Mouse (Mus musculus) cortical plate, adult 2 months (tissue): ENCODE measurements at regions not wholly inside any gene's neighbourhood (a gene's known extent, or its start where the extent isn't known, plus 50 kb on each side); places are given as distances from the start of the nearest gene placed in this dataset.

Experiments
- H3K27ac ChIP-seq: fragments of 200-500 bp; 2 replicates; pipeline ENCODE4 v1.5.1; 2012; ENCODE audit warnings: low read length, control low read depth, inconsistent platforms; ENCODE audit not compliant: insufficient read depth
- H3K4me1 ChIP-seq: fragments of 200-500 bp; 2 replicates; pipeline ENCODE4 v1.6.1; 2011; ENCODE audit warnings: low read length; ENCODE audit not compliant: control insufficient read depth, insufficient read depth
- H3K4me3 ChIP-seq: fragments of 200-500 bp; 2 replicates; pipeline ENCODE4 v1.5.1; 2011; ENCODE audit warnings: mild to moderate bottlenecking, low read length, control low read depth; ENCODE audit not compliant: insufficient read depth
- CTCF ChIP-seq: fragments of 200-500 bp; IDR thresholded peaks from 2 replicates; pipeline ENCODE4 v1.5.1; 2011; ENCODE audit warnings: mild to moderate bottlenecking, control low read depth, low read length; ENCODE audit not compliant: insufficient read depth; ENCODE audit errors: extremely low read depth
- POLR2A ChIP-seq: fragments of 200-500 bp; IDR thresholded peaks from 2 replicates; pipeline ENCODE4 v1.6.1; 2011; ENCODE audit warnings: mild to moderate bottlenecking, low read length, control low read depth; ENCODE audit not compliant: insufficient read depth; ENCODE audit errors: extremely low read depth

GRCm38 (mm10) chr13:63985590-63985989, 103.4 kb downstream of the Hsd17b3 start:
- H3K4me1 ChIP-seq: 0 out of 2 replicates have a peak, but pooled peaks cover 1% of the 10 kb centered on the region
- H3K27ac ChIP-seq: no peak overlapping the region
- TF ChIP-seq CTCF: no peak
- no peak for TF ChIP-seq POLR2A
- no peak overlapping the region for H3K4me3 ChIP-seq

GRCm38 (mm10) chr13:63985086-63985485, 103.9 kb downstream of the Hsd17b3 start:
- no peak for TF ChIP-seq POLR2A
- no peak for TF ChIP-seq CTCF
- Histone ChIP-seq H3K27ac (no peak overlapping the region), H3K4me3 (no peak overlapping the region), H3K4me1 (0 out of 2 replicates have a peak, but pooled peaks cover 1% of the 10 kb centered on the region)

GRCm38 (mm10) chr13:63980012-63980691, 108.9 kb downstream of the Hsd17b3 start:
- Histone ChIP-seq H3K4me1 (no peaks in the 10 kb centered on the region), H3K27ac (no peak overlapping the region), H3K4me3 (no peak overlapping the region)
- TF ChIP-seq POLR2A (no peak), CTCF (no peak)

DNA sequence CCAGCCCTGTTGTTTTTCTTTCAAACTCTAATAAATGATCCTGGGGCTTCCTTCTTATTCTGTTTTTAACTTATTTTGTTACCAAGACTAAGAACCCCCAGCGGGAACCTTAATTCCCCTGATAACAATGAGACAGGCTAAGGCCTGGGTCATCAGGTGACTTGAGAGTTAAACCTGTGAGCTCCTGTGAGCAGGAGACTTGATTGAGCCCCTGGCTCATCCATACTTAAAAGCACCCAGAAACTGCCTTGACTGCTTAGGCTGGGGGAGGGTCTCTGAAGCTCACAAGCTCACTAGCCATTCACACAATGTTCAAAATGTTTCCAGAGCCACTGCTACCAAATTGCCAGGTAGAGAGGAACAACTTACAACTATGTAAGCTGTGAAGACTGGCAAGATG, 109.4 kb downstream of the Hsd17b3 start:
- H3K27ac ChIP-seq: no peak overlapping the region
- H3K4me3 ChIP-seq: no peak overlapping the region
- H3K4me1 ChIP-seq: no peaks in the 10 kb centered on the region
- TF ChIP-seq POLR2A (no peak), CTCF (no peak)

DNA sequence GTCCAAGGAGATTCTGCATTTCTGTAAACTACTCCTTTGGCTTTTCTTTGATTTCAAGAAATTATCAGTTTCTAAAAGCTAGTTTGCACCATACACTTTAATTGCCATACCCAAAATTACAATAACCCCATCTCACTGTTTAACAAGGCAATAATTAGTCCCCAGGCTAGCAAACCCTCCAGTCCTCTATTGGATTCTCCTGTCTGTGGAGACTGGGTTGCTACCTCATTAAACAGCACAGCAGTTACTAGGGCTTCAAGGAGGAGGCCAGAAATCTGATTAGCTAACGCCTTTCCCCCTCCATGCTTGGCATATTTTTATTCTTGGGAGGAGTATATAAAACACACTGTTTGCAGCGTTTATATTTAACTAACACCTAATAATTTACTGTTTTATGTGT, 119.1 kb downstream of the Hsd17b3 start:
- TF ChIP-seq POLR2A (no peak), CTCF (no peak)
- Histone ChIP-seq H3K27ac (no peak overlapping the region), H3K4me1 (no peaks in the 10 kb centered on the region), H3K4me3 (no peak overlapping the region)

DNA sequence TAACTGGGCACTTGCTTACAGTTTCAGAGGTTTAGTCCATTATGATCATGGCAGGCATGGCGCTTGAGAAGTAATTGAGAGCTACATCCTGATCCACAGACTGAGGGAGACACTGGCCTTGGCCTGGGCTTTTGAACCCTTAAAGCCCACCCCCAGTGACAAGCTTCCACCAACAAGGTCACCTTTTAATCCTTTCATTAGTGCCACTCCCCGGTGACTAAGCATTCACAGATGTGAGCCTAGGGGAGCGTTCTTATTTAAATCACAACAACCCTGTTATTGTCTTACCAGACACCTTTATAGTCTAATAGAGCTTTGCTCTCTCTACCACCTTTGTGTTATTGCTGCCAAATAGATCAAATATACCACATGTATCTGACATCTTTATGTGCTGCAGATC, 120.4 kb downstream of the Hsd17b3 start:
- H3K4me3 ChIP-seq: no peak overlapping the region
- TF ChIP-seq CTCF (no peak), POLR2A (no peak)
- H3K4me1 ChIP-seq: no peaks in the 10 kb centered on the region
- no peak overlapping the region for H3K27ac ChIP-seq

GRCm38 (mm10) chr13:63957098-63957497, 131.9 kb downstream of the Hsd17b3 start:
- H3K4me3 ChIP-seq: no peak overlapping the region
- H3K4me1 ChIP-seq: no peaks in the 10 kb centered on the region
- no peak overlapping the region for H3K27ac ChIP-seq
- no peak for TF ChIP-seq CTCF
- no peak for TF ChIP-seq POLR2A

GRCm38 (mm10) chr13:63954305-63954704, 134.7 kb downstream of the Hsd17b3 start:
- no peaks in the 10 kb centered on the region for H3K4me1 ChIP-seq
- no peak overlapping the region for H3K4me3 ChIP-seq
- TF ChIP-seq POLR2A: no peak

GRCm38 (mm10) chr13:63951922-63952734, 136.9 kb downstream of the Hsd17b3 start:
- H3K4me1 ChIP-seq: no peaks in the 10 kb centered on the region
- TF ChIP-seq CTCF (no peak), POLR2A (no peak)
- no peak overlapping the region for H3K27ac ChIP-seq
- H3K4me3 ChIP-seq: no peak overlapping the region

More at GRCm38 (mm10) chr13:63954305-63954704, 134.7 kb downstream of the Hsd17b3 start:
- H3K27ac ChIP-seq: no peak overlapping the region

DNA sequence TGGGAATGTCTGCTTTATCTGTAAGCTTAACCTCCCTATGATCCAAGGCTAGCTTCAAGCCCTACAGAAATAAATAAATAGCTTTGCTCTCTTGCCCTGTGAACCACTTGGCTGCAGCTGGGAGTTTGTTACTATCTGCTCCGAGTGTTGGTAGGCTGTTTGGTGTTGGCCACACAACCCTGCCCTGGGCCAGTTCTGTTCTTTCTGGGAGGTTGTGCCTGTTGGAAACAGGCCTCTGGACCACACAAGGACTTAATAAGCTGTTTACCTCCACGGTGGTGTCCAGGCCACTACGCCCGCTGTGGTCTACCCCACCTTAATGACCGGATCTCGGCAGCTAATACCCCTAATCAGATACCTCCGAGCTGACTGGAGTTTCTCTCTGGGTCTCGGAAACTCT, 136.1 kb downstream of the Ercc6l2 start:
- H3K4me3 ChIP-seq: no peak overlapping the region
- no peak overlapping the region for H3K27ac ChIP-seq
- H3K4me1 ChIP-seq: no peaks in the 10 kb centered on the region
- TF ChIP-seq POLR2A: no peak
- no peak for TF ChIP-seq CTCF
